Mouse (Mus musculus): ENCODE measurements around the gene Osbpl7. TPM values are rescaled to one million over a fixed set of nuclear protein-coding genes. Genes with fewer than 3 reads are reported as not detected.

Osbpl7 gene
- 6.1 and 6.7 TPM in 2 replicates for polyA plus RNA-seq (2014; fragmentation: Nextera tagmentation; extraction: Ambion mirVana)

DNA sequence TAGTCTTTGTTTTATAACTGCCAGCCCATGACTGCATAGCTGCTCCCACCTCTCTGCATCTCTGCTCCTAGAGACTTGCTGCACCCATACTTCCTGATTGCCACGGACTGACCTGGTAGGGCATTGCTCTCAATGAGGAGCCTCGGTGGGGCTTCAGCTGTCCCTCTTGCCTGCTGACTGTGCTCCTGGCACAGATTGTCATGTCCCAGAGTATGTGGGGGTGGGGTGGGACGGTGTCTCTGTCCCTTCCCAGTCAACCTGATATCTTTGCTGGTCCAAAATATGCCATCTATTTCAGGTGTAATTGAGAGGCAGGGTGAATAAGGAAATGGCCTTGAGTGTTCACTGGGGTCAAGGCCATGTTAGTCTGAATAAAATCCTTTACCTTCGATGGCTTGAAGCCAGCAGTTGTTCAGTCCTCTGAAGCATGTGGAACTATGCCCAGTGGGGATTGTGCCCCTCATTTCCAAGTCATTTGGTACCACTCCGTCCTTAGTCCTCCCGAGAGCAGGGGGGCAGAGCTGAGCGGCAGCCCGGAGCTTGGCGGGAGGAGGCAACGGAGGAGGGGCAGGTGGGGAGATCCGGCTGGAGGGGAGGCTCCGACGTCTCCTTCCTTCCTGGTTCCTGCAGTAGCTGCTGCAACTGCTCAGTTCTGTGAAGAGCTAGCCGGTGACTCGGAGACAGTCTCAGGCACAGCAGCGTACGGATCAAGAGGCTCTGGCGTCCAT lies at the start of gene Osbpl7:
Osbpl7 (plus strand) TSS at position 413 of the 728 bp plus-strand sequence.
- Histone ChIP-seq H3K36me3 (ENCODE audit: control insufficient read depth, insufficient read depth, low read length) (peaks cover 35% of the 10 kb centered on the region), H3K27me3 (replicated peaks; ENCODE audit: control insufficient read depth, insufficient read depth, low read length) (no peaks in the 10 kb centered on the region), H3K4me1 (ENCODE audit: control insufficient read depth, insufficient read depth, low read length) (peaks cover 13% of the 10 kb centered on the region), H3K9ac (ENCODE audit: low read length) (peak within 1 kb of the TSS; percentile 88), H3K4me2 (ENCODE audit: low read length) (peak within 1 kb of the TSS; percentile 93), H3K9me3 (replicated peaks; ENCODE audit: control insufficient read depth, low read length) (no peaks in the 10 kb centered on the region), H3K4me3 (ENCODE audit: low read depth, low read length) (peak within 1 kb of the TSS; percentile 66), H3K27ac (ENCODE audit: low read depth, low read length) (peak within 1 kb of the TSS; percentile 39; the same call in 1 of the 2 replicates)
- ATAC-seq, result peak; percentile 93
- peak; percentile 83 for DNase-seq (ENCODE audit: low spot score)
- 6% methylated on average over 18 of the region's 18 CpGs for WGBS

DNA sequence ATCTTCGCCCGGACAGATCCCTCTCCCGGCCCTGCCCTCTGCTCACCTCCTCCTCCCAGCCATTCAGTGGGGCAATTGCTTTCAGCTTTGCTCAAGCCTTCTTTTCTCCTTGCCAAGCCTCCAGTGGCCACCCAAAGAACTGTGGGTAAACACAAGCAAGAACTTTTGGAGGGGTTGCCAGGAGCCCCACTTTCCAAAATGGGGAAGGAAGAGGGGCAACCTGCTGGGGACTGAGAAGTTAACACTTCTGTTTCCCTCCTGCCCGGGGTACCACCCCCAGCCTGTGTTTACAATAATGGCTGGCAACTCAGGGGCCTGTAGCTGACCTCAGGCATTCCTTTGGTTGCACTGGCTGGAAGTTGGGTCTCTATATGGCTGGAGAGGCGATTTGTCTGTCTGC lies 47.3 kb upstream of the Osbpl7 start:
- DNase-seq (ENCODE audit: low spot score), result no peak
- no peak overlapping the region for H3K9ac ChIP-seq (ENCODE audit: low read length)
- no peaks in the 10 kb centered on the region for H3K9me3 ChIP-seq (replicated peaks; ENCODE audit: control insufficient read depth, low read length)
- no peak for ATAC-seq
- no peaks in the 10 kb centered on the region for H3K36me3 ChIP-seq (ENCODE audit: control insufficient read depth, insufficient read depth, low read length)
- H3K27me3 ChIP-seq (replicated peaks; ENCODE audit: control insufficient read depth, insufficient read depth, low read length), result no peaks in the 10 kb centered on the region; the same call in 1 of the 2 replicates
- 44% methylated on average over 5 of the region's 5 CpGs for WGBS
- peaks cover 3% of the 10 kb centered on the region; the same call in 1 of the 2 replicates for H3K4me1 ChIP-seq (ENCODE audit: control insufficient read depth, insufficient read depth, low read length)
- no peak overlapping the region for H3K4me2 ChIP-seq (ENCODE audit: low read length)
- H3K27ac ChIP-seq (ENCODE audit: low read depth, low read length), result no peak overlapping the region
- no peak overlapping the region for H3K4me3 ChIP-seq (ENCODE audit: low read depth, low read length)

DNA sequence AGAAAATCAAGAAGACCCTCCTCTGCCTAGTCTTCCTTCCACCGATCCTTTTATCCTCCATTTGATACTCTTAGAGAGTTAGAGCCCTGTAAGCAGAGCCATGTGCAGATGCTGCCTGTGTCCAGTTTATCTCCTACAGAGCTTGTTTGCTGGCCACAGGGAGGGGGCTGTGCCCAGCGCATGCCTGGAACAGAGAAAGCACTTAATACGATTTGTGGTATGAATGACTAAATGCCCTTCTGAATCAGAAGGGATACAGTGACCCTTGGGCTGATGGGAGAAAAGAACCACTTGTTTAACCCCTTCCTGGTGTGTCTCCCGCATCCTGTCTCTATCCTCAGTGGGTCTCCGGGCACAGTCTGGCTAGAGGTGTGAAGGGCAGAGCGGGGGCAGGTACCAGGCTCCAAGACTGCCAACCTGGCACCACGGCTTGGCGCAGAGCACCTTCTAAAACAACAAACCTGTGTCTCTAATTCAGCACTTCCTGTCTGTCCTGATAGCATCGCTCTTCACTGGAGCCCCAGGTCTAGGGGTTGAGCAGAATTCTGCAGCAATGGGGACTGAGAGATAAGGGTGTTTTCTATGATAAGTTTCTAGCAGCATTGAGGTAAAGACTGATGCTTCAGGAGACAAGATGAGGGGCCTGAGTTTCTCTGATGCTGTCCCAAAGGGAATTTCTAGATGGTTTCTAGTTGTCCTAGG lies 43.2 kb upstream of the Osbpl7 start:
- DNase-seq (ENCODE audit: low spot score) (no peak), ATAC-seq (no peak)
- Histone ChIP-seq H3K4me2 (ENCODE audit: low read length) (no peak overlapping the region), H3K27me3 (replicated peaks; ENCODE audit: control insufficient read depth, insufficient read depth, low read length) (no peaks in the 10 kb centered on the region; the same call in 1 of the 2 replicates), H3K36me3 (ENCODE audit: control insufficient read depth, insufficient read depth, low read length) (no peaks in the 10 kb centered on the region), H3K4me1 (ENCODE audit: control insufficient read depth, insufficient read depth, low read length) (no peaks in the 10 kb centered on the region), H3K27ac (ENCODE audit: low read depth, low read length) (no peak overlapping the region), H3K9ac (ENCODE audit: low read length) (no peak overlapping the region), H3K4me3 (ENCODE audit: low read depth, low read length) (no peak overlapping the region), H3K9me3 (replicated peaks; ENCODE audit: control insufficient read depth, low read length) (no peaks in the 10 kb centered on the region)
- WGBS, result 74% methylated on average over 9 of the region's 9 CpGs

DNA sequence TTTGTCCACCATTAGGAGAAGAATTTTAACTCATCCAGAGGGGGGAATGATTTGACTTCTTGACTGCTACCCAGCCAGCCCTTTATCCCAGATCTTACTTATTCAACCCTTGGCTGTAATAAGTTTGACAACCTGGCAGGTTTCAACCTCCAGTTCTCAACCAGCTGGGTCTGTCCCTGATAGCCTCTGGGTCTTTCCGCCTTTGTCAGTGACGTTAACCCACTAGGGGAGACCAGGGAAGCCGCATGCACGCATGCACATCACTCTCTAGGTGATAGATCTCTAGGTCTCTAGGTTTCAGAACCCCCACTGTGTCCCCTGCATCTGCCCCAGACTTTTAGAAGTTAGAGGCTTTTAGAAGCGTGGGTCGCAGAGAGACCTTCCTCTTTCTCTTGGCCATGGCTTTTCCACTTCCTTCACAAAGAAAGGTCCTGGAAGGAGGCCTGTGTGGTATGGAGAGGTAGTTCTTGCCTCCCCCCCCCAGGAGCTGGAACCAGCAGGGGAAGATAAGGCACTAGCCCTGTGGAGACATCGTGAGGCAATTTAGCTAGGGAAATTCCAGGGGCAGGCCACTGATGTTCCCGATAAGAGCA lies 41.1 kb upstream of the Osbpl7 start:
- H3K4me1 ChIP-seq (ENCODE audit: control insufficient read depth, insufficient read depth, low read length), result no peaks in the 10 kb centered on the region
- no peak for DNase-seq (ENCODE audit: low spot score)
- no peak overlapping the region for H3K9ac ChIP-seq (ENCODE audit: low read length)
- H3K27ac ChIP-seq (ENCODE audit: low read depth, low read length), result no peak overlapping the region
- no peaks in the 10 kb centered on the region for H3K36me3 ChIP-seq (ENCODE audit: control insufficient read depth, insufficient read depth, low read length)
- 64% methylated on average over 8 of the region's 8 CpGs for WGBS
- peaks cover under 1% of the 10 kb centered on the region; the same call in 1 of the 2 replicates for H3K27me3 ChIP-seq (replicated peaks; ENCODE audit: control insufficient read depth, insufficient read depth, low read length)
- H3K9me3 ChIP-seq (replicated peaks; ENCODE audit: control insufficient read depth, low read length), result no peaks in the 10 kb centered on the region
- no peak for ATAC-seq
- H3K4me2 ChIP-seq (ENCODE audit: low read length), result no peak overlapping the region
- no peak overlapping the region for H3K4me3 ChIP-seq (ENCODE audit: low read depth, low read length)

DNA sequence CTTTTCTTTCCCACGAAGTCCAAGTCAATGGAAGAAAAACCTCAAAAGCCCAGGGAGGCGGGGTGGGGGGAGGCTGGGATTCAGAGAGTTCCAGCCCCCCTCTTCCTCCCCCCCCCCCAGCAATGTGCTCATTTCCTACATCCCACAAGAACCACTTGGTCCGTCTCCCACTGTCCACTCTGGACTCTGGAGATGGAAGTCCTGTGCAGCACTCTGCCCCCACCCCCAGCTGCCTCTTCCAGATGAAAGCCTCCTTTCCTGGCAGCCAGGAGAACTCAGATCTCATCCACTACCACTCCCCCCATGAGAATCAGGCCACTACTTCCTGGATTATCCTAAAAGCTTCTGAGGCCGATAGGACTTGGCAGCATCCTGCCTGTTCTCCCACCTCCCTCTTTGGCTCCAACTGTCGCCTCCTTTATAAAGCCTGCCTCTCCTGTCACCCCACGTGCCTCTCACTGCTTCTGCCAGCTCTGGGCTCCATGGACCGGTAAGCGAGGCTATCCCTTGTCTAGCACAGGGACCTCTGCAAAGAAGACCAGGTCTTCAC lies 37.2 kb upstream of the Osbpl7 start, which contains the start of gene Sp6:
Sp6 (plus strand) TSS at position 274 of the 550 bp plus-strand sequence.
- 23% methylated on average over 8 of the region's 8 CpGs for WGBS
- Histone ChIP-seq H3K27me3 (replicated peaks; ENCODE audit: control insufficient read depth, insufficient read depth, low read length) (peaks cover 30% of the 10 kb centered on the region), H3K4me2 (ENCODE audit: low read length) (no peak within 1 kb of the TSS), H3K27ac (ENCODE audit: low read depth, low read length) (no peak within 1 kb of the TSS), H3K9me3 (replicated peaks; ENCODE audit: control insufficient read depth, low read length) (no peaks in the 10 kb centered on the region), H3K36me3 (ENCODE audit: control insufficient read depth, insufficient read depth, low read length) (no peaks in the 10 kb centered on the region), H3K4me1 (ENCODE audit: control insufficient read depth, insufficient read depth, low read length) (no peaks in the 10 kb centered on the region), H3K4me3 (ENCODE audit: low read depth, low read length) (no peak within 1 kb of the TSS), H3K9ac (ENCODE audit: low read length) (no peak within 1 kb of the TSS)
- DNase-seq (ENCODE audit: low spot score) (peak; percentile 35), ATAC-seq (no peak)

DNA sequence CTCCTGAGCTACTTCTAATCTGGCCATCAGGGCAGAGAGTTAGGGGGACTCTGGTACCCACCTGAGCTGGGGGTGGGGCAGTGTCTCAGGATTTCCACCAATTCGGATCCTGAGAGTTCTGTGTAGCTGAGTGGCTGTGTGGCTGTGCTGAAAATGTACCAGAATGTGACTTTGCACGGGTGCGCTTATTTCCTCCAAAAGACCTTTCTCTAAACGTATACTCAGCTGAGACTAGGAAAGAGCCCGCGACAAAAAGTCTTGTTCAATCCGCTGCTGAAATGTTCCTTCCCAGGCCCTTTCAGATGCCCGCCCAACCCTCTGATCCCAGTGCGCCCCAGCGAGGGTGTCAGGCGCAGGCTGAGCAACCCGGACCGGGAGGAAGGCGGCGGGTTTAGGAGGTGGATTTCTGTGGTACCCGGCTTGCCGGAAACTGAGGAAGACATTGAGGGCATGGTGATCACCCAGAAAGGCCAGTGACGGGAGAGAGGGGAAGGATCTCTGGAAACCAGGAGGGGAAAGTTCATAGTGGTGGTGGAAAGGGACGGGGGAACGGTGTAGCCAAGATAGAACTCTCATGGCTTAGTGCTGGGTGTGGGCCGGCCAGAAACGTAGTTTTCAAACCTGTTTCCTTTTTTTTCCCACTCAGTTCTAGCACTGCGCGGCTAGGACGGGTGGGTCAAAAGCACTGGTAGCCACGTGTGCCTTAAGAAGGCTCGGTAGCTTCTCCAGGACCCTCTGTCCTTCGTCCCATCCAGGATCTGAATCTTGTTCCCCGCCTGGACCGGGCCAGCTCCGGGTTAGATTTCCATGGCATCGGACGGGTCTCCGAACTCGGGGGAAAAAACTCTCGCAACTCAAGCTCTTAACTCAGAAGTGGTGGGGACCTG lies 32.5 kb upstream of the Osbpl7 start:
- Histone ChIP-seq H3K9me3 (replicated peaks; ENCODE audit: control insufficient read depth, low read length) (no peaks in the 10 kb centered on the region), H3K27me3 (replicated peaks; ENCODE audit: control insufficient read depth, insufficient read depth, low read length) (peaks cover 74% of the 10 kb centered on the region), H3K4me2 (ENCODE audit: low read length) (peak overlapping the region; percentile 40), H3K36me3 (ENCODE audit: control insufficient read depth, insufficient read depth, low read length) (no peaks in the 10 kb centered on the region), H3K4me3 (ENCODE audit: low read depth, low read length) (0 out of 2 replicates have a peak overlapping the region, but pooled peaks have one; percentile 16), H3K27ac (ENCODE audit: low read depth, low read length) (no peak overlapping the region), H3K9ac (ENCODE audit: low read length) (no peak overlapping the region; the same call in 1 of the 2 replicates), H3K4me1 (ENCODE audit: control insufficient read depth, insufficient read depth, low read length) (peaks cover 3% of the 10 kb centered on the region)
- no peak for DNase-seq (ENCODE audit: low spot score)
- no peak for ATAC-seq
- WGBS, result under 1% methylated on average over 36 of the region's 36 CpGs

DNA sequence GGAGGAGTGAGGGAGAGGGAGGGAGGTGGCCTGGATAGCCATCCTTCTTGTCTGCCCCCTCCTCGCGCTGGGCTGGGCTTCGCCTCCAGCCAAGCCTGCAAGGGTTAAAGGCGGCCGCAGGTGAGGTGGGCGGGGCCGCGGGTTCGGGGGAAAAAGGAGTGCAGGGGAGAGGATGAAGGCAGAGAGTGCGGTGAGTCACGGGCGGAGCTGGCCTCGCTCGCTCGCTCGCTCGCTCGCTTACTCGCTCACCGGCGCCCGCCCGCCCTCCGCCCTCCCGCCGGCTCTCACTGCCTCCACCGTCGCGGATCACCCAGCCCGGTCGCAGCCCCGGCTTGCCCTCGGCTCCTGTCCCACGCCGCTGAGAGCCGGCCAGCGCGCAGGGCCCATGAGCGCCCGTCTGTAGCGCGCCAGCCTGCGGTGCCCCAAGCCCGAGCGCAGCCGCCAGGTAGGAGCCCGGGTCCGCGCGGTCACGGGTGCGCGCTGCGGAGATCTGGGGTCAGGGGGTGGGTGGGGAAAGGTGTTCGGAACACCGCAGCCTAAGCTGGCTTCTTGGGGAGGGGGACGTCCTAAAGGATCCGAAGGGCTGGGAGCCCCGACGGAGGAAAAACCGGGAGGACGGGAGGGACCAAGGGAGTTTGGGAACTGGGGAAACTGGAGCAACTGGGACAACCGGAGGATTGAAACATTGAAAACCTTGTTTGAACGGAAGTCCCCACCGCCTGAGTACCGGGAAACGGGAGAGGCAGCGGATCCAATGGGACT lies 31.7 kb upstream of the Osbpl7 start:
- Histone ChIP-seq H3K9me3 (replicated peaks; ENCODE audit: control insufficient read depth, low read length) (no peaks in the 10 kb centered on the region), H3K27ac (ENCODE audit: low read depth, low read length) (no peak overlapping the region), H3K4me1 (ENCODE audit: control insufficient read depth, insufficient read depth, low read length) (peaks cover 3% of the 10 kb centered on the region), H3K4me3 (ENCODE audit: low read depth, low read length) (peak overlapping the region; percentile 16), H3K9ac (ENCODE audit: low read length) (no peak overlapping the region; the same call in 1 of the 2 replicates), H3K27me3 (replicated peaks; ENCODE audit: control insufficient read depth, insufficient read depth, low read length) (peaks cover 82% of the 10 kb centered on the region), H3K36me3 (ENCODE audit: control insufficient read depth, insufficient read depth, low read length) (no peaks in the 10 kb centered on the region), H3K4me2 (ENCODE audit: low read length) (peak overlapping the region; percentile 40)
- no peak for DNase-seq (ENCODE audit: low spot score)
- under 1% methylated on average over 60 of the region's 68 CpGs for WGBS
- no peak for ATAC-seq
